Mouse (Mus musculus) Muller cell, postnatal 12 days (primary cell): ENCODE data around the gene Tmem222.

ENCODE experiments used
- DNase-seq: peaks from one replicate; pipeline ENCODE4 v3.0.0-alpha.2; 2015; ENCODE audit errors: inconsistent ontology term

Tmem222 gene

GRCm38 (mm10) chr4:133285299-133285698, 7.7 kb upstream of the Tmem222 start:
- DNase-seq, result no peak

GRCm38 (mm10) chr4:133282656-133283055, 5.1 kb upstream of the Tmem222 start:
- DNase-seq, result no peak

GRCm38 (mm10) chr4:133281951-133282481, 4.4 kb upstream of the Tmem222 start:
- no peak for DNase-seq

- DNase-seq, result no peak
These were observed 3.9 kb upstream of the Tmem222 start for GRCm38 (mm10) chr4:133281513-133281912.

GRCm38 (mm10) chr4:133278482-133278881, 890 bp upstream of the Tmem222 start:
- no peak for DNase-seq

GRCm38 (mm10) chr4:133278067-133278466, 475 bp upstream of the Tmem222 start:
- no peak for DNase-seq

GRCm38 (mm10) chr4:133270929-133271328, 6.7 kb downstream of the Tmem222 start:
- DNase-seq, result no peak

DNA sequence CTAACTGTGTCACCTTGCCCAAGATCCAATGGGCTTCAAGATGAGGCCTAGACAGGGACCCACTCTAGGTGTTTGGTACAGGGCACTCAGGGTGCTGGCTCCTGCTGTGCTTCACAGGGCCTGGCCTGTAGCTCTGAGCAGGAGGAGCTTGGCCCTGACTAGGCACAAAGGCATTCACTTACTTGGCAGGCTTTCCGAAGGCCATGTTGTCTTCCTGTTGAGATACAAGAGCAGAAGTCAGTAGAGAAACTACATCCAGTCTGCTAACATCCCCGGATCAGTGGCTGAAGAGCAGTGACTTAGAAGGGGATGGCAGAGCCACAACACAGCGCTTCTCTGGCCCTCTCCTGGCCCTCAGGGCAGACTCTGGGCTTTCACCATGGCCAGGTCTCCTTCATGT, 8.0 kb downstream of the Tmem222 start:
- no peak for DNase-seq

GRCm38 (mm10) chr4:133268931-133269330, 8.7 kb downstream of the Tmem222 start:
- DNase-seq, result no peak

GRCm38 (mm10) chr4:133266248-133266880, 11.2 kb downstream of the Tmem222 start:
- no peak for DNase-seq

GRCm38 (mm10) chr4:133265759-133266158, 11.8 kb downstream of the Tmem222 start:
- DNase-seq, result no peak

DNA sequence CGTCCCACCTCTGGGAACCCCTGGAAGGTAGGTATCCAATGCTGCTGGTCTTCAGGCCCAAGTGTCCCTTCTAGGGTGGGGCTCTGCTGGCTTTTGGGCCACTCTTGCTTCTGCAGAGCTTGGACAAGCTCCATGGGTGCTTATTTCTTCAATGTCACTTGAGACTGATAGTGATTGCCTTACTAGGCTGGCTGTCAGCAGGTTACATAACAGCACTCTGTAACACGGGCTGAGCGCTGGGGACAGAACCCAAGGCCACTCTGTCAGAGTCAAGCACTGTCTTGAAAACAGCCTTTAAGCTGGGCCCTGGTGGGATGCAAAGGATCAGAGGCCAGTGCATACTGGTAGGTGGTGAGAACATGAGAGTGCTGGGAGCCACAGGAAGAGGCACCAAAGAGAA, 12.3 kb downstream of the Tmem222 start:
- DNase-seq, result no peak

- DNase-seq, result no peak
These were observed 13.0 kb downstream of the Tmem222 start for GRCm38 (mm10) chr4:133264559-133264958.

GRCm38 (mm10) chr4:133263756-133264155, 13.8 kb downstream of the Tmem222 start:
- no peak for DNase-seq

DNA sequence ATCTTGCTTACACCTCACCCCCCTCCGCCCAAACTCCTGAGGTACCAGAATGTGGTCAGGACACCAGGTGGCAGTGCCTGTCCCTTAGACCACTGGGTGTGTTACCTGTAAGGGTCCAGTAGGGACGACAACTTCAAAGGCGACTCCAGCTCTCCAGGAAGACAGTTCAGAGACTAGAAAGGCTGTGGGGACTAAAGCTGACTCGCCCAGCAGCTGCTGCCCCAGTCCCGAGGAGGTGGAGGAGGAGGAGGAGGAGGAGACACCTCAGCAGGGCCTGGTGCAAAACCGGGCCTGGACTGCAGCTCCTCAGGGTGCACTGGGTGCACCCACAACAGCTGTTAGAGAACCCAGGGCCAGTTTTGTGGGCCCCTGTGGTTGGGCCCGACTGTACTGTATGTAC, 14.7 kb downstream of the Tmem222 start, which contains the start of gene Sytl1:
Gene Sytl1 (minus strand): TSS at position 232 of the 400 bp plus-strand sequence.
- no peak for DNase-seq

DNA sequence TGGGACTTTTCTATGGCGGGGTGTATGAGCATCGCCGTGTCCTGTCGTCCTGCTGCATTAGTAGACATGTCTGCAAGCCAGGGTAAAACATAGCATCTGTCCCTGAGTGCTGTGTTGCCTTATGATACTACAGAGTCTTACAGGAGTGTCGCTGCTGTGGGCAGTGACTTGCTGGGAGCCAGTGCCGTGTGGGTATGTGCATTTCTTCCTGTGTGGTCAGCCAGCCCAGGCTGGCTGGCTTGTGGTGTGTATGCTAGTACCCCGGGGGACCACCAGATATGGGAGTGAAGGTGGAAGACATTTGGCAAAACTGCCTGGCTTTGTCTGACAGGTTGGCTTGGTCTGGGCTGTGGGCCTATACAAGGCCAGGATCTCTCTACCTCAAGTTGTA, 15.2 kb downstream of the Tmem222 start:
- DNase-seq, result no peak

DNA sequence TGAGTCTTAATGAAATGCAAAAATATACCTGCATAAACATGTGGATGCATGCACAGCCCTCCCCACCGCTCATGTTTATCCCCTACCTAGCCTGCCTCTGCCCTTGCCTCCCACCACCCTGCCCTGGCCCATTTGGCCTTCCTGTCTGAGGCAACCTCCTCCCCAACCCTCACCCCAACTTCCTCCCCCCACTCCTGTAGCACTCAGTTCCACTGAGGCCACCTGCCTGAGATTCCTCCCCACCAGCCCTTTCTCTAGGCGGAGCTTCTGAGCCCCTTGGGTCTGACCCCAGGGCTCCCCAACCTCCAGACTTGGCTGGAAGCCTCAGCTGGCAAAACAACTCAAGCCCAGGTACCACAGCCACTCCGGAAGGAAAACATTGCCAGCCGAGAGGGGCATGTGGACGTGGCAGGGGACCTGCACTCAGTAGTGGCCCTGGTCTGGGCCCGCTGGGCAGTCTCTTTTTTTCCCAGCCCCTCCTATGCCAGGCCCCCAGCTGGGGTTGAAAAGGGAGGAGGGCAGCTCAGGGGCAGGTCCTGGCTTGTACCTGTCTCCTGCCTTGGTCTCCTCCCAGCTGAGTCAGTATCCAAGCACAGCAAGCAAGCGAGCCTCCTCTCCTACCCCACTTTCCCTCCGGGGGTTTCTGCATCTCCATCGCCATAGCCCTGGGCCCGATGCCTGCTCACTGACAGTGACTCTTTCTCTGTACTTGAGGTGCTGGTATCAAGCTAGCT, 15.8 kb downstream of the Tmem222 start:
- DNase-seq, result no peak

DNA sequence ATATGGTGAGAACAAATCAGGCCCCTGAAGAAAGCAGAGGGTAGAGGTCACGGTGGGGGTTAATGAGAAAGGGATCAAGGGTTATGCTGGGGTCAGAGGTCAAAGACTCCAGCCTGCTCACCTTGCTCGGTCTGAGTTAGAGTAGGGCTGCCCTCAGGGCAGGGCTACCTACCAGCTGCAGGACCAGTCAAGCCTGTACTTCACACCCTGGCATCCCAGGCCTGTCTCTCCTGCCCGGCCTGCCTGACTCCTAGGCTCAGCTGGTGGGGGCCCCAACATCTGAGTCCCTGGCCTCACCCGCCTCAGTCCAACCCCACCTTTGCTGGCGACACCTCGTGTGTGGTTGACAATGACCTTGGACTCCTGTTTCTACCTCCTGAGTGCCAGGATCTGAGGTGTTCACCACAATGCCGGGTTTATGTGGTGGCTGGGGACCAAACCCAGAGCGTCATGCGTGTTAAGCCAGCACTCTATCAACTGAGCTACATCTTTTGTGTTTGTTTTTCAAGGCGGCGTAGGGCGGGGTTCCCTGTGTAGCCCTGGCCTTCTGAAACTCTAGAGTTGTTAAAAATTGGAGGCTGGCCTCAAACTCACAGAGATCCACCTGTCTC, 19.7 kb downstream of the Tmem222 start:
- no peak for DNase-seq

DNA sequence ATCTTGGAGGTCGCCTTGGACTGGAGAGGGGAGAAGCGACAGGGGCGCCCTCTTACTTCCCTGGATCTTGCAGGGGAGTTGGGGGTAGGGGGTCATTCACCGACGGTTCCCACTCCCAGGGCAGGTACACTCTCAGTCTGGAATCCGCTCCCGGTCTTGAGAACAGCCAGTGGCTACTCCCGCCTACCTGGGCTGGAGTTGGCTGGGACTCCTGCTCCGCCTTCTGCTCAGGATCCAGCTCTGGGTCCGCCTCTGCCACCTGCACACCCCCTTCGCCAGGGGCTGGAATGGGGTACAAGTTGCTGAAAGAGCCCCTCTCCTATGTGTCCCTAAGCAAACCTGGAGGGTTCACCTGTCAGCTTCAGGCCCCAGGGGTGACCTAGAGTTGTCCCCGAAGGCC, 20.4 kb downstream of the Tmem222 start:
- no peak for DNase-seq

DNA sequence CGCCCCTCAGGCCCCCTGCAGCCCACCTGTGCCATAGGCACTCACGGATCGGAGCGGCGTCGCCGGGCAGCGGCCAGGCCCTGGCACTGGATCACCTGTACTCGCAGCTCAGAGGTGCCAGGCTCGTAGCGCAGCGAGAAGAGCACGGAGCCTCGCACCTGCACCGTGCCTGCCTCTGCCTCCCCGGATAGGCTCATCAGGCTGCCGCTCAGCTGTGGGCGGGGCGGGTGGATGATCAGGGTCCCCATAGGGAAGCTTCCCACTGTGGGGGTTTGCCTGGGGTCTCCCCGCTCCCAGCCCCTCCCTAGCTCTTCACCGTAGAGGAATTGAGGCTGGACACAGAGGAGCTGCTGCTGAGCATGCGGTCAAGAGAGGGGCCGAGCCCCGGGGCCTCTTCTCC, 20.8 kb downstream of the Tmem222 start:
- DNase-seq, result no peak

- DNase-seq, result no peak
These were observed 22.2 kb downstream of the Tmem222 start for GRCm38 (mm10) chr4:133255392-133255791.

DNA sequence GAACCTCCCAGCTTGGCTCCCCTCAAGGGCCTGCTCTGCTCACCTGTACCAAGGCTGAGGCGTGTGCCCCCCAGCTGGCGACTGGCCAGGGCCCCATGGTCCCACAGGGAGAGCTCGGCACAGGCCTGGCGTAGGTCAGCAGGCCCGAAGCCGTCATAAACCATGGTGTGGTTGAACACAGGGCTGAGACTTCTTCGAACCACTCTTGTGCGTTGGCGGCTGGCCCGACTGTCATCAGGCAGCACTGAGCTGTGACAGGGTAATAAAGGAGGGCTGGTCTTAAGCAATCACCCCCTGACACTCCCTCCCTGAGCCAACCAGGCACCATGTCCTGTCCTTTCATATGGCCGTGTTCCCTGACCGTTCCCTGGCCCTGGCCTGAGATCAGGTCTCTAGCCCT, 24.2 kb downstream of the Tmem222 start:
- DNase-seq, result no peak

GRCm38 (mm10) chr4:133252089-133252488, 25.5 kb downstream of the Tmem222 start:
- DNase-seq, result peak; percentile 15
